Mouse (Mus musculus): ENCODE results near the gene Ptk6. TPM values are rescaled to one million over a fixed set of nuclear protein-coding genes. Genes with fewer than 3 reads are reported as not detected.

Gene Ptk6
- total RNA-seq (2021) (under 1 TPM in 1 of 2 experiments, not detected in 1; 0.07 TPM), polyA plus RNA-seq (2012; rRNA removed) (0.02 TPM in 1 of 2 replicates, not detected in the other)
- long read RNA-seq, result 0 reads

DNA sequence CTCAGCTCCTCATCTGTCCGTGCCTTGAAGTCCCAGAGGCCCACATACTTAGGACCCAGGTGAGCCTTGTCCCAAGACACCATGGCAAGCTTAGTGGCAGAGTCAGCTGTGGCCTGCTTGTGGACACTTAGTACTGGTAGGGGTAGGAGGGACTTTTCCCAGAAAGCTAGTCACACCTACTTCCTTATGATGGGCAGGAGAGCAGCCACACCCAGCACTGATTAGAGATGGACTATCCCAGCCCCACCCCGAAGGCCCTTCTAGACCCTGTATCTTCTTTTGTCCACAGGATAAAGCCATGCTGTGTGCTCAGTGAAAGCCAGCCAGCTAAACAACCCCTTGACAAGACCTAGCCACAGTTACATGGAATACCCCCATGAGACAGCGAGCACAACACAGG, at the start of gene Ptk6:
Ptk6 (minus strand) TSS at position 368 of the 400 bp plus-strand sequence.
- no peak for DNase-seq

DNA sequence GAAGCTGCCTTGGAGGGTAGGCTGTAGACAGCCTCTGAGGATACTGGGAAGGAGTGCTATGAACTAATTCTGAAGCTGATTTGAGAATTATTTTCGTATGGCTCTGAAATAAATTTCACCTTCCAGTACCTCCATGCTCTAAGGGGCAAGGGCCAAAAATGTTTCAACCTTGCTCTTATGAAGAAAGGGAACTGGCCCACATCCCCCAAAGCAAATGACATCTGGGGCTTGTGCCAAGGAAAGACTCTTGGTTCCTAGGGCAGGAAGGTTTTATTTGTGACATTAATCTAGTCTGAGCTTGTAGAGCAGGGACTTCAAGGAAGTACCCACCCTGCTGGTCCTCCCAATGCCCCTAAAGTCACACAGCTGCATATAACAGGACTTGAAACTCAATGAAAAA, 49.3 kb upstream of the Ptk6 start:
- no peak for DNase-seq

DNA sequence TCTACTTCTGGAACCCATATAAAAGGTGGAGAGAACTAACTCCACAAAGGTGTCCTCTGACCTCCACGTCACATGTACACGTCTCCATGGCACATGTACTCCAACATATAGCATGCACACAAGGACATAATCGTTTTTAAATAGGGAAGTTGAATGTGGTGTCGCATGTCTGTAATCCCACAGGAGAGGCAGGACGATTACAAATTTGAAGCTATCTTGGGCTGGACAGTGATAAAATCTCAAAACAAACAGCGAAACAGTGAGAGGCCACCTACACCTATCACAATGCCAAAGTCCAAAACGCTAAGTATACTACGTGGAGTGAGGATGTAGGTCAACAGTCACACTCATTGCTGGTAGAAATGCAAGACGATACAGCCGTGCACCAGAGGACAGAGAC, 46.6 kb upstream of the Ptk6 start:
- no peak for DNase-seq

DNA sequence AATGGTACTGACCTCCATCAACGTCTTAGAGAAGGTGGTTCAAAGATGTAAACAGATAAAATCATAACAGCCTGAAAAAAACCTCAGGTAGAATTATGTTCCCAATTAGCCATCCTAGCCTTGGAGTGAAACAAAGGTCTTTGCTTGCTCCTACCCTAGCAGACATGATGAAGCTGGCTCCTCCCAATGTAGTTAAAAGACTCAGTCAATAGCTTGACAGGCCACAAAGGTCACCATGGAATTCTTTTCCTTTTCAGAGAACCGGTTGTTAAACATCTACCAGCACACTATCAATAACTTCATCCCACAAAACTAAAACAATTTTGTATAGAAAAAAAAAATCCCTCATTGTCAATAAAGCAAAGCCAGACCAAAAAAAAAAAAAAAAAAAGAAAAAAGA, 42.4 kb upstream of the Ptk6 start:
- no peak for DNase-seq

DNA sequence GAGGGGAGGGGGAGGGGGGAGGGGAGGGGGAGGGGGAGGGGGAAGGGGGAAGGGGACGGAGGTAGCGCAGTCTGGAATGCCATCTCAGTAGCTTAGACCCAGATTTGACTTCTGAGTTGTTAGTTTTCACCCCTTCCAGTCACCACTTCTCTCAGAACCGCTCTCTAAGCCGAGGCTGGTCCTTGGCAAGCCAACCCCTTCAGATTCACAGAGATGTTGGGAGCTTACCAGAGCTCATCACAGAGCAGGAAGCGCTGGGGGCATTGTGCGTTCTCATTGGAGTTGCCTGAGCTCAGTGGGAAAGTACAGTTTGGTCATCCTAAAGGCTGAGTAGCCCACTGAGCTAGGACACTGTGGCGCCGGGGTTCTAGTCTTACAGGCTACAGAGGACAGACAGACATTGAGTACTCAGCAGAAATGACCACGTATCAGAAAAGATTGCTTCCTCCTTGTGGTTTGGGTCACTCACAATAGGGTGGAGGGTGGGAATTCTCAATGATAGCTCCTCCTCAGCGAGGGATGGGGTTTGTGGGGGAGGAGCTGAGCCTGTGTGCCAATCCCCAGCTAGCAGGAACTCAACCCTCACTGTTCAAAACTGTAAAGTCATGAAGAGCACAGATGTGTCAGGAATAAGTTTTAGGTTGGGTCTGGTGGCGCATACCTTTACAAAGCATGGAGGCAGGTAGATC, 41.3 kb upstream of the Ptk6 start:
- DNase-seq, result peak; percentile 44

DNA sequence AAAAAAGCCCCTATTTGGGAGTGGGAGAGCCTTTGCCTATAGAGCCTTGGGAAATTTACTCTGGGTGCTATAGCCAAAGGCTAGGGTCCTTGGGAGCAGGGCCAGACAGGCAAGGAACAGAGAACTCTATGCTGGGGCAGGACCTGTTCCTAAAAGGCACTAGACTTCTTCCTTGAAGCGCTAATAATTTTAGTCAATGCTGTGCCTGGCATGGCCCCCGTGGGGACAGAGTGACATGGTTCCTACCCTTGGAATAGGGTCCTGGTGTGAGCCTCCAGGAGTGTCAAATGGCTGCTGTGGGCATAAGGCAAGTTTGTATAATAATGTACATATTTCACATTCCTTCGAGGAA, 39.7 kb upstream of the Ptk6 start:
- no peak for DNase-seq

DNA sequence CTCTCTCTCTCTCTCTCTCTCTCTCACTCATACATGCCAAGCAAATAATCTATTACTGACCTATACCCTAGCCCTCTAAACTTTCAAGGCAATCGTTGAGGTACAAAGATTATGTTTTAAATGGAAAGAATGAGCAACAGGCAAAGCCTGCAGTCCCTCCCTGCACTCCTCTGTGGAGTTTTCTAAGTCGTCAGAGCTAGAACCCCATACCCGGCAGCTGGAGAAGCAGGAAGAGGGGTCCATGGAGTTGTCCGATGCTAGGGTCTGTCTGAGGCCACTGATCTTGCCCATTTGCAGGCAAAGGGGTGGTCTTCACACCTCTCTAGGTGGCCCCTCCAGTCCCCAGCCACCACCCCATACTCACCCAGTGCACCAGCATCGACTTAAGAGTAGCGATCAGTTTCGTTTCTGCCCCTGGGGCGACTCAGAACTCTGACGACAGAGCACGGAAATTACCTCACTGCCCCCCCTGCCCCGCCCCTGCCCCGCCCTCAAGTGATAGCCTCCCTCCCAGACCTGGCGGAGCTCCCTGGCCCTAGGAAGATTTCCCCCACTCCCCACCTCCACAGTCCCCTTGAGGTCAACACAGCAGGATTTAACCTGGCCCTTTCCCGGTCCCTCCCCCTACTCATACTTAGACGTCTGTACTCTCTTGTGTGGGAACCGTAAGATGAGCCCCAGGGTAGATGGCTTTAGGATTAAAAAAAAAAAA, 39.2 kb upstream of the Ptk6 start, which contains the start of gene Helz2:
Helz2 (minus strand) TSS at position 426 of the 712 bp plus-strand sequence.
- peak; percentile 78 for DNase-seq

DNA sequence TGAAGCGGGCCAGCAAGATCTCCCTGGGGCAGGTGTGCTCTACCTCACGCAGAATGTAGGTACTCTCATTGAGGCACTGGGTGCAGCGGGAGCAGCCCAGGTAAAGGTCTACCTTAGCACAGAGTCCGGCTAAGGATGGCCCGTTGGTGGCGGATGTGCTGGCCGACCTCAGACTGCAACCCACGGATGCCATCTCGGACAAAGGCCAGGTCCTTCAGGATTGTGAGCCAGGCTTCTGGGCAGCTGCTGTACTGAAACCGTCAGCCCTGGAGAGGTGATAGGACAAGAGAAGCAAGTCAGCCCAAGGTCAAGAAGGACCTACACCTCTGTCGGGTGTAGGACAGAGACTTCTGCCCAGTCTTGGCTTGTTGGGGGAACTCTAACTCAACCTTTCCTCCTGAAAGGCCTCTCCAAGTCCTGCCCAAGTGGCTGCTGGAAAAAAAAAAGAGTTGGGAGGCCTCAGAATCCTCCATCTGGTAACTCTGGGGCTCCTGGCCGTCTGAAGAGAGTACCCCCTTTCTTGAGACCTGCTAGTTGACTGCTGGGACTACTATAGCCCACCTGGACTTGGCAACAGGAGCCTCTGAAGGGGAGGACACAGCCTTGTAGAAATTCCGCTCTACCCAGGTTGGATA, 38.3 kb upstream of the Ptk6 start:
- DNase-seq, result no peak

DNA sequence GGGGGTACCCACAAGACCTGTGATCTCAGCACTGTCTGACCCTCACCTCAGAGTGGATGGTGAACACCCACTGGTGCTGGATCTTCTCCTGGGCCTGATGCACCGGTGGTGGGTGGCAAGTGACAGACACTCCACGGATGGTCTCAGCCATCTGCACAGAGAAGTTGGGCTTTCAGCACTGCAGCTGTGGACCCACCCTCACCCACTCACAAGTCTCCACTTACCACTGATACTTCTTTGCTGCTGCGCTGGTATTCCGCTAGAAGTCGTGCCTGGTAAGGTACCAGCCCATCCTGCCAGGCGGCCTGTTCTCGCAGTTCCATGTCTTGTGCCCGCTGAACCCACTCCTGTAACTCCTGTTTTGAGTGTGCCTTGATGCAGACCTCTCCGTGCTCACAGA, 36.7 kb upstream of the Ptk6 start:
- no peak for DNase-seq

DNA sequence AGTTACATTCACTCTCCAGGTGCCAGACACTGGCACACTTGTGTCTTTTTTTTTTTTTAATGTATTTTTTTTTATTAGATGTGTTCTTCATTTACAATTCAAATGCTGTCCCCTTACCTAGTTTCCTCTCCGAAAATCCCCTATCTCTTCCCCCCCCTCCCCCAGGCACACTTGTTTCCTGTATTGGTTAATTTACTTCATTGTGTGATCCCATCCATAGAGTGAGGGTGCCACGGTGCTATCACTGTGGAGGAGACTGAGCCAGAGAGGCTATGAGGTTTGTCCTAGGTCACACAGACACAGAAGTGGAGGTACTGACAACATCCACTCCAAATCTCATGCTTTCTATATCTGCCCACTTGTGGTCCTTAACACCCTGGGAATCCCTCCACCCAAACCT, 36.3 kb upstream of the Ptk6 start:
- no peak for DNase-seq

DNA sequence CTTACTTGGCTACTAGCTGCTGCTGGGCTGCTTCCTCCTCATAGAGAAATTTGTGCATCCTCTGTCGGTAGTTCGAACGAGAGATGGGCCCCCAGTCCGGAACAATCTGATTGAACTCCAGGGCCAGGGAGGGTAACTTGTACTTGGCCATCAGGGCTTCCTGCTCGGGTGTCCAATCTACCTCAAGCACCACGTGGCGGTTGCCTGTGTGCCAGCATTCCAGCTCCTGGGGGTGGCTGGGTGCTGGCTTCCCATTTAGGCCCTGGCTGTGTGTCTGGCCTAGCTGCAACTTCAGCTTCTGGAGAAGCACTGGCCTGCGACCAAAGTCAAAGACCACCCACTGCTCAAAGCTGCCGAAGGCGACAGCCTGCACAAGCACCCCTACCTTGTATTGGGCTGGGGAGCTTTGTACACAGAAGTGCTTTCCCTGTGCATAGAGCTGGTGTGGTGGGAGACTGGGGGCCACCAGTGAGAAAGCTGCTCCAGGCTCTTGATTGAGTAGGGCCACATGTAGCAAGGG, 35.6 kb upstream of the Ptk6 start:
- no peak for DNase-seq

DNA sequence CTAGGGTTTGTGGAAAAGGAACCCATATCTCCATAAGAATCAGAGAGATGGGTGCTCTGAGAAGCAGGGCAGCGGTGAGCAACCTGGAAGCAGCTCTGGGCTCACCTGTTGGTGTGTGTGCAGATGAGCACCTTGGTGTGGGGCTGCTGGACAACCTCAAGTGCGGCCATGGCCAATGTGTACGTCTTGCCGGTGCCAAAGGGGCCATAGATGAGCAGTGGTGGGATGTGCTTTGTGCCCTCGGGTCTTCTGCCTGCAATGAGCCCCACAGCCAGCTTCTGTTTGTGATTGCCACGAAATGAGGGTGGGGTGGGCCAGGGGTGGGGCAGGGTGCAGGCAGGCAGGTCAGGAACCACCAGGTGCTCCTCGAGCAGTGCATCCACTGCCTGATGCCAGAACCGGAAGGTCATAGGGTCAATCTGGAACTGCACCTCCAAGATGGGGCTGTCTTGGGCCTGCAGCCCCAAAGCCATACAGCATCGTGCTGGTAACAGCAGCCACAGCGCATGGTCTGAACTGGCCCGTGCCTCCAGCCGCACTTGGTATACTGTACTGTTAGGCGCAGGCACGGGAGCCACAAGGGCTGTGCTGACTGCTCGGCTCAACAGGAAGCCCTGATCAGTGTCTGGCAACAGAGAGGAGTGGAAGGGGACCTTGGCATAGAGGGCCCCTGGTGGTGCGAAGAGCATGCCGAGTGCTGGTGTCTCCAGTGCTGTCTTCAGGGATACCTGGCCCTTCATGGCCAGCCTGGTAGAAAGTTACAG, 34.8 kb upstream of the Ptk6 start:
- DNase-seq, result no peak

DNA sequence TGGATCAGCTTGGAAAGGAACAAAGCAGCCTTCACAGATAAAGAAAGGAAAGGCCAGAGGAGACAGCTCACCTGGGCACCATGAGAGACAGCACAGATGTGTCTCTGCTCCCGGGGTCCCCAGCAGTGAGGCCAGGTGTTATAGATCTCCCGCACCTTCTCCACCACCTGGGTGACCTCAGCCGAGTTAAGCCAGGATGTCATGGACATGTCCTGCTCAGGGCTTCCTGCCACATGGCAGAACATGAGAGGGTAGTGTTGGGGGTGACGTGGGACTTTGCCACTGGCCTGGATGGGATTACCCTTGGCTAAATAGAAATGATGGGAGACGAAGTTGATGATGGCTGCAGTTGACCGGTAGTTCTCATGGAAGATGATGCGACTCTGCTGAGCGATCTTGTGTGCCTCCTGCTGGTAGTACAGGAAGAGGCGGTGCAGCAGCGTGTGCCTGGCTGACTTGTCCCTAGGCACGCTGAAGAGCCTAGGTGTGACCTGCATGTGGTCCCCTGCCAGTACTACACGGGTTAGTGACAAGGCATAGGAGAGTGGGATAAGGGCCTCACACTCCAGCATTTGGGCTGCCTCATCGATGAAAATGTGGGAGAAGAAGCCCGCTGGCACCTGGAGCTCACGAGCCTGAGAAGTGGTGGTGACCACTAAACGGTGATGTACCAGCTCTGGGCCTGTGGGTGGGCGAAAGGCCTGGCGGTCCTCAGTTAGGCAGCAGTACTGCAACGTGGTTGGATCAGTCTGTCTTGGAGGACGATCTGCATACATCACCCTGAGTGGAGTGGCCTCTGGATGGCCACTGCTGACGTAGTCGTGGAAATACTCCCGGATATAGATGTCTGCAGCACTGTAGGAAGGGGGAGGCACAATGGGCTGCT, 33.3 kb upstream of the Ptk6 start:
- no peak for DNase-seq

DNA sequence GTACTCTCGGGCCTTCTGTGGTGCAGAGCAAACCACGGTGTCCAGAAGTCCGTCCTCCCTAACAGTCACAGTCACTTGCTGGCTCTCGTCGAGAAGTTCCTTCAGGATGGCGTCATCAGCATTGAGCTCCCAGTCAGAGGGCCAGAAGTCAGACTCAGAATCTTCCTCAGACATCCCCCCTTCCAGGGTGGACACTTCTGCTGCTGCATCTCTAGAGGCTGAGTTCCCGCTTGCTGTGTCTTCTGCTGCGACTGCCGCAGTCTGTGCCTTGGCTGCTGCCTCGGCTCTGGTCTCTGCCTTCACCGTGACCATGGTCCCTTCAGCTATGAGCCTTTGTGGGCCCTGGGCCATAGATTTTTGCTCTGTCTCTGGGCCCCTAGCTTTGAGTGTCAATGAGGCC, 32.1 kb upstream of the Ptk6 start:
- DNase-seq, result no peak

DNA sequence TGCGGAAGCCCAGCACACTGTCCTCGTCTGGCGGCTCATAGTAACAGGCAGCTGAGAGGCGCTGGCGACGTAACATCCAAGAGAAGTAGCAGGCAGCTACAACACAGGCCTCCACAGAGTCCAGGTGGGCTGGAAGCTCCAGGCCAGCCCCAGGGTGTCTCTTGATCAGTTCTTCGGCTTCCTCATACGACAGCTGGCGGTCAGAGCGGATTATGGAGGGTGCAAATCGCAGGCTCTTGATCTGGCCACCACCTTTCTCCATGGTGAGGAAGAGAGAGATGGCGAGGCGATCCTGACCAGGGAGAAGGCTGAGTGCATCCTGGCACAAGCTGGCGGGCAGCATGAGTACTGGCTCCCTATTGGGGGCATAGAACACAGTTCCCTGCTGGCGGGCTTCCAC, 30.9 kb upstream of the Ptk6 start:
- no peak for DNase-seq

DNA sequence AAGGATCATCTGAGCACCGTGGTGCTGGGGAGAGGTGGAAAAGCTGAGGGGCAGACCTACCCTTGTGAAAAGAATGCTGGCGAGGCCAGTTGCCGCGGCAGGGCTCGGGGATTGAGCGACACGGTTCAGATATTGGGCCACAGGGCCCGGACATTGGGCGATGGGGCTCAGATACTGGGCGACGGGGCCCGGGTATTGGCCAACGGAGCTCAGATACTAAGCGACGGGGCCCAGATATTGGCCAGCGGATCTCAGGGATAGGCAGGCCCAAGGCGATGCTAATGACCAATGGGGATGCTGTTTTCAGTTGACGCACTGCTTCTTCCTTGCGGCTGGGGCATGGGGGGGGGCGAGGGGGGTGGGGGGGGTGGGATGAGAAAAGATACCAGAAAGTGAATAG, 28.6 kb upstream of the Ptk6 start:
- no peak for DNase-seq

DNA sequence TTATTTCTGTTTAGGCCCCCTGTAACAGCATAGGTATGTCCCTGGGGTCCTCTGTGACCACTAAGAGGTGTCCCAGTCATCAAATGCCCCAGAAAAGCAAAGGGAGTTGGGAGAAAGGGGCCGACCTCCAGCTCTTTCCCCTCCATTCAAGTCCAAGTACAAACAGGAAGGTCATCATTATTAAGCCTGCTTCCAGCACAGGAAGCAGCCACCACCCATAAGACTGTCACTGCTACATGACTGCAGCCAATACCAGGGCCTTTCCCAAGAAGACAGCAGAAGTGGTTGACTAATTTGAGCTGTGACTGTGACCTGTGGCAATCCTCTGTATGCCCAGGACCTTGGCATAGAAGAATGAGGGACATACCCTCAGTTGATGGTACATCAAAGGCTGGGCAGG, 25.7 kb upstream of the Ptk6 start:
- no peak for DNase-seq

DNA sequence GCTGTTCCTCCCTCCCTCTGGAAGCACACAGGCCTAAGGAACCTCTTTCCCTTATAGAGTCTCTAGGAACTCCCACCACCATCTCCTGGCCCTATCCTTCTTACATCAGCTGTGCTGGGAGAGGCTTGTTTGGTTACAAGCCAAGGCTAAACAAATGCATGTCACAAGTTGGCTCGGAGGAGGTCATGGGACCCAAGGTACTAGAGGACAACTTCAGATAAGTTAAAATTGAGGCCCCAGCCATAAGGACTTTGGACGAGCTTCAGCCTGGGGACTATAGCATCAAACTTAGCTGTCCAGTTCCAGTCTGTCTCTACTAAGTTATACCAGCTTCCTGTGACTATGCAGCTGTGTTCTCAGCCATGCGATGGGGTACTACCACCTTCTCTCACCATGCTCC, 24.5 kb upstream of the Ptk6 start:
- no peak for DNase-seq

DNA sequence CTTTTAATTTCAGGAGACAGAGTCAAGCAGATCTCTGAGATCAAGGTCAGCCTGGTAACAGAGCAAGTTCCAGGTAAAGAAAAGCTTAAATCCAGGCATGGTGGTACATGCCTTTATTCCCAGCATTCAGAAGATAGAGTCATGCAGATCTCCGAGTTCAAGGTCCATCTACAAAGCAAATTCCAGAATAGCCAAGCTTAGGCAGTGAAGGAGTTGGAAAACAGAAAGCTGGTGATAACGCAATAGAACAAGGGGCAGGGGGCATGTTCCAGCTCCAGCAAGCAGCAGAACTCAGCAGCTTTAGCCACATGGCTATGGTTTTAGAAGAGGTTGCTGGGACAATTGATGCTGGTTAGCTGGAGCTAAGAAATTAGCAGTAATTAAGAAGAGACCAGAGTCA, 22.4 kb upstream of the Ptk6 start:
- no peak for DNase-seq

DNA sequence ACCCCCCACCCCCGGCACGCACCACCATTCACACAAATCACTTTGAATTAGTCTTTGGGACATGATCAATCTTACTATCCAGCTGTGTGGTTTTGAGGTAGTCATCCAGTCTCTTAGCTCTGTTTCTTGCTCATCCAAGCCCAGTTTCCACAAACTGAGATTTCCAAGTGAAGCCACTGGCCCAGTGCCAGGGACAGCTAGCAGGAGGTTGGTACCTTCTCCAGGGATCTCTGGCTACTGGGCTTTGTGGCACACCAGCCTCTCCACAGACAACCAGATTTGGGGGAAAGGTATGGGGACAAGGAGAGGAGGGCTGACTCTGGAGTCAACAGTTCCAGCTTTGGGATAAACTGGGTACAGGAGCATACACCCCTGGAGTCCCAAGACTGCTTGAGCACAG, 17.8 kb upstream of the Ptk6 start:
- DNase-seq, result no peak

DNA sequence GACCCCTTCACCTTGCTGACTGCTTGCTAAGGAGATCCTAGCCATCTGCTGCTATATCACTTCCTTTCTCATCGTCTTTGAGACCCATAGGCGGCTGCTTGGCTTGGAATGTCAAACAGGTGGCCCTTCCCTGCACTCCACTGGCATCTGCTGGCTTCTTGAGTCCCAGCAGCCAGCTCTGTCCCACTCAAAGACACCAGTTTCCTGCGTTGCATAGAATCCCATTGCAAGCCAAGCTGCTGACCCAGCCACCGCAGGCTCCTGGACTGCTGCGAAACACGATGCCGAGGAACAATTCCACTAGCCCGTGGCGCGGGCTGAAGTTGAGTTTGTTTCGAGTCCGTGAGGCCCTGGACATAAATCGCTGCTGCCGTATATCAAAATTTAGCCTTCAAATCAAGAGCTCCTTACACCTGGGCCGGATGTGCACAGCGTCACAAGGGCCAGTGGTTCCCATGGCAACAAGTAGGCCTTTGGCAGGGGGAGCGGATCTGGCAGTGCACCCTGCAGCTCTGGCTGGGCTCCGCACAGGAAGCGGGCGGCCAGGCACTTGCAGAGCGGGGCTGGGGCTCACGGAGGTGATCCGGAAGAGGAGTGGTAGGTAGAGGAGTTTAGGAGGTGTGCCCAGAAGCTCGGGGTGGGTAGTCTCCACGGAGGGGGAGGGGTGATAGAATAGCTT, 17.1 kb upstream of the Ptk6 start, which contains the start of gene Fndc11:
Fndc11 (plus strand) TSS at position 476 of the 679 bp plus-strand sequence.
- peak; percentile 86 for DNase-seq

Data from adrenal gland, adult 2 months (tissue).